Mouse (Mus musculus): ENCODE results near the gene Gja3. TPM values are rescaled to one million over a fixed set of nuclear protein-coding genes. Genes with fewer than 3 reads are reported as not detected.

Gja3 gene
- total RNA-seq (2022) = under 1 TPM; 0.18 to 0.61 (median 0.33) TPM

DNA sequence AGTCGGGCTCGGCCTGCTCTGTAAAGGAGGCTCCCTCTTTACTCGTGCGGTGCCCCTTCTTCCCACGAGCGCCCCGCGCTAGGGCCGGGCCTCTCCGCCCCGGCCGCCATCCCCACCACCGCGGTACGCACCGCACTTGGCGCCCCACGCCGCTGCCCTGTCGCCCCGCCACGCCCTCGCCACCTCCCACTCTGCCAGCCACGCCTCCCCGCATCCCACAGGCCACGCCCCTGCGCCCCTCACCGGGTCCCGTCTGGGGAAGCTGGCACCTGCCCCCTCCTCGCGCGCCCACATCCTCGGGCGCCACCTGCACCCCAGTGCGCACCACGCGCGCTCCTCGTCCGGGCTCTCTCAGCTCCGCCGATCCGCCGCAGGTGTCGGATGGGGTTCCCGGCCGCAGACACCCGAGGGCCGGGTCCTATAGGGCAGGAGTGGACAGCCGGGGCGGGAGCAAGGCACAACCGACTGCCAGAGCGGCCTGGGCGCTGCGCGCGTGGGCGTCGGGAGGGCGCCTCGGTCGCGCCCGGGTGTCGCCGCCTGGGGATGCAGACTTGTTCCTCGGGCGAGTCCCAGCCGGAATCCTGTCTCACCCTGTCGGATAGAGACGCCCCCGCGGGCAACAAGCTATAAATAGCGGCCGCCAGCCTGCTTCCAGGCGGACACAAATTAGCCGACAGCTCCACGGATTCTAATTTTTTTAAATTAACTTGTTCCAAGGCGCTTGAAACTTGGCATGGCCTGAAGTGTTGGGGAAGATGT is at the start of gene Gja3:
Gene Gja3, minus strand, starts transcription at position 538 of the 759 bp plus-strand sequence.
- no peak for DNase-seq (ENCODE audit: low spot score in 2 of 2)

DNA sequence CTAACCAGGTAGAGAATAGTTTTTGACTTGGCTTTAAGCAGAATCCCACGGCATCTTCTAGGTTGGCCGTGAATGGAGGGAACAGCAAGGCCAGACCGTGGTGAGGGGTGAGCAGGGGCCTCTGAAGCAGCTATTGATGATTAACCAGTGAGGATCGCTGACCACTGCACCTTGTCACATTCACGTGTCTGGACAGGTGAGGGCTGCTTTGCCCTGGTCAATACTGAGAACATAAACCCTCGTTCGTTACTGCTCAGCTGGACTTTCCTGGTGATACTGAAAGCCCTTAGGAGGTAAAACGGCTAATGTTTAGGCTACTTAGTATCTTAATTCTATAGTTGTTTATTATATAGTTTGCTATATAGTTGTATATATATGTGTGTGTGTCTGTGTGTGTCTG is 49.2 kb upstream of the Gja3 start:
- no peak for DNase-seq (ENCODE audit: low spot score in 2 of 2)

DNA sequence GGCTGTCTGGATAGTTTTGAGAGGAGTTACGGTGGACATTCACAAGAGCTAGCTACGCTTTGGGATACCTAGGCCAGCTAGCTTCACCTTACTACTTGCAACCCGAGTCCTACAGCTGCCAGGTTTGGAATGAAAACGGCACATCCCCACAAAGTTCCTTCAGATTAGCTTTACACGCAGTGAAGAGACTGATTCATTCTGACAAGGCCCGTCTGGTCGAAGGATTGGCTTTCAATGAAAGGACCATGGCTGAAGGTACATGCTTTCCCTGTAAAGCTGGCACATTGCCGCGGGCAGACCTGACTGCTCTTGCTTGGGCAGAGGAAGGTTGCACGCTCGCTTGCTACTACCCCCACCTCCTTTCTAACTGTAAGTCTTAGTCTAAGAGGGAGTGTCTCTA is 47.8 kb upstream of the Gja3 start:
- DNase-seq (ENCODE audit: low spot score in 2 of 2) = no peak

DNA sequence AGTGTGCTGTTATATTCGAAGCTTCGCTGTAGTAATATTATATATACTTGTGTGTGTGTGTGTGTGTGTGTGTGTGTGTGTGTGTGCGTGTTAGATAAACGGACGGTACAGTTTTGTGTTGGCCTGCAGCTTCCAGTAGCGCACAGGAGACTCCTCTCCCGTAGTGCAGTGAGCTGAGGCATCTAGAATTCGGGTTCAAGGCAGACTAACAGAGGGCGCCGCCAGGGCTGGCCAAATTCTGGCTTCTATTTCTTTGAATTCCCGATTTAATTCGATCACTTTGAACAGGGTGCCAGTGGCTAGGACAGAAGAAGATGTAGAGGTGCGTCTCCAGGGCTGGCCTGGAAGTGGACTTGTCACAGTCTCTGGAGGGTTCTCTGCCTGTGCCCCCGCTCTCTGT is 47.2 kb upstream of the Gja3 start:
- no peak for DNase-seq (ENCODE audit: low spot score in 2 of 2)

DNA sequence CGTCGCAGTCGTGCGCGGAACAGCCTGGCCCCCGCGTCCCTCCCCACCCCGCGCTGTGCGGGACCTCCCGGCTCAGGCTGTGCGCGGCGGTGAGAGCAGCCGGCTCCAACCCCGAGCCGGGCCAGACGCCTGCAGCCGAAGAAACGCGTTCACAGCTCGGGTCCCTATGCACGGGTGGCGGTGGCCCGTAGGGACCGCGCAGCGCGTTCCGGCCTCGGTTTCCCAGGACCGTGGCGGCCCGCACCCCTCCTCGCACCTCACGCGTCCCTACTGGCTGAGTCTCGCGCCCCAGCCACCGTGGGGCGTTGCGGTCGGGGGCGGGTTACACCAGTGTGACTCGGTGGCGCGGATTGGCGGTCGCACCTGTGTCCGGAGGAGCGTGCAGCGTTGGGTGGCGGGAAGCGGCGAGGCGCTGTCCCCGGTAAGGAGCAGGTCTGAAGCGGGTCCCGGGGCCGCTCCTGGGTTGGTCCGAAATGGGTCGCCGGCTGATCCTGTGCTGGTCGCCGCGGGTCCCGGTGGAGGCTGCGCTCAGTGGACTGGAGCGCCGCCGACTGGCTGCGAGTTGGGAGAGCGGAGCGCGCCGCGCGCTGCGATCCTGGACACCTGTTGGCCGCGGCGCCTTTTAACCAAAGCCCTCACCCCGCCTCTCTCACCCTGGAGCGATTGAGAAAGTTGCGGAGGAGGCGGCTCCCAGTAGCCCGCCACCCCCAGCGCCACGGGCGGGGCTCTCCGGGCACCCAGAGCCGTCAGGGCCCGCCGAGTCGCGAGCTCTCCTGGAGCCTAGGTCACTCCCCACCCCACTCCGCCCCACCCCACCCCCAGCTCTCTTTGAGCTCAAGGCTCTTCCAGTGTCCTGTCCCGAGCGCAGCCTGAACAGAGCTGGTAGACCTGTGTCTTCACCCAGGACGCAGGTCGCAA is 46.5 kb upstream of the Gja3 start, which contains the start of gene Gjb2:
Gene Gjb2, minus strand, starts transcription at position 597 of the 918 bp plus-strand sequence.
- DNase-seq (ENCODE audit: low spot score in 2 of 2) = peak in 1 of 2 experiments; percentile 15

DNA sequence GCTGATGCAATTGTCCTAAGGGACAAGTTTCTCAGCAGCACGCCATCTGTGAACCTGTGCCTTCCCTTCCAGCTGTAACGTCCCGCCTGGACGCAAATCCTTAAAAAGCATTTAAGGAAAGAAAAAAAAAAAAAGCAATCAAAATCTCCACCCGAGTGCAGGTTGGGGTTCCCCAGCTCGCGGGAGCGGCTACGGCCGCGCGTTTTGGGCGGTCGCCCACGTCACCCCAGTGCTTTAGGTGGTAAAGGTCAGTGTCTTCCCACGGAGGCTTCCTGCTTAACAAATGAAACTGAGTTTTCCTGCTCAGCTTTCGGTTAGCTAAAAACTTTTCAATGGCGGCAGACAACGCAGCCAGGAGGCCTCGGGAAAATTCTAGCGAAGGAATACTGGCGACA is 45.8 kb upstream of the Gja3 start:
- no peak for DNase-seq (ENCODE audit: low spot score in 2 of 2)

DNA sequence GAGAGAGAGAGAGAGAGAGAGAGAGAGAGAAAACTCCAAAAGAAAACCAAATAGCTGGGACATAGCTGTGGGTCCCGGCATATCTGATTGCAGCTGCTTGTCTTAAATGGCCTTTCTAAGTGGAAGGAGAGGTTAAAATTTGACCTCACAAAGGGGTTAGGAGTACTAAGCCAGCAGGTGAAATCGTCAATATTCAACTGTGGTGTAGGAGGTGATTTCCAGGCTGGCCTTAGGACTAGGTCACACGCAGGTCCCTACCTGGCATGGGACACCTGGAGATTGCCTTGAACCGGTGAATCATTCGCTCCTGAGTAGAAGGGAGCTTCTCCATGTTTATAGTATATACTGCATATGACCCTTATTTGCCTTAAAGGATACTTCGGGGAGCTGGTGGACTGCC is 45.2 kb upstream of the Gja3 start:
- DNase-seq (ENCODE audit: low spot score in 2 of 2) = no peak

DNA sequence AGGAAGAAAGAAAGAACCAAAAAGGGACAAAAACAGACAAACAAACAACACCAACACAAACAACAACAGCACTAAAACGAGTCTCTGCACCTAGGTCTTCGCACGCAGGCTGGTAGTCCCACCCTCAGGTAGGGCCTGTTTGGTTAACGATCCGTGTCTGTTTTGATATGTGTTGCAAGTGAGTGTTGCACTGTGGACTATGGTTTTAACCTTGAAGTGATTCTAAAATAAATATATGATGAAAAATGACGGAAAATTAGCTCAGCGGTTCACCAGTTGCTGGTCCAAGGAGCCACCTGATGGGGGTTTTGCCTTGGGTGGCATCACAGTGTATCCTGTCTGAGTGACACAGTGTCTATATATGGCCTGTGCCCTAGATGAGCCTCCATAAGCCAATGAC is 43.7 kb upstream of the Gja3 start:
- DNase-seq (ENCODE audit: low spot score in 2 of 2) = no peak

DNA sequence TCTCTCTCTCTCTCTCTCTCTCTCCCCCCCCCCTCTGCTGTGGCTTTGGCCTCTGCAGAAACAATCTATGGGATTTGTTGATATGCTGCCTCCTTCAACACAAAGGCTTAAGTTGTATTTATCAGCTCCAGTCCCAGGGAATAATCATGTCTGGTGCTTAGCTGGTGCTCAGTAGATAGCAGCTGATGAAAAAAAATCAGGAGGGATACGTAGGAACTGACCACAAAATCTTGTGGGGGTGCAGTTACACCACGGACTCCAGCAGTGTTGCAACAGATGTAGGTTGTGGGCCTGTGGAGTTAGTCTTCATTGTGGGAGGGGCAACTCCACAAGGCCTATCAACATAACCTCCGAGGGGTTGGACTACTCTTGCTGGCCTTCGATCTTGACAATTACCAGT is 38.0 kb upstream of the Gja3 start:
- DNase-seq (ENCODE audit: low spot score in 2 of 2) = no peak

DNA sequence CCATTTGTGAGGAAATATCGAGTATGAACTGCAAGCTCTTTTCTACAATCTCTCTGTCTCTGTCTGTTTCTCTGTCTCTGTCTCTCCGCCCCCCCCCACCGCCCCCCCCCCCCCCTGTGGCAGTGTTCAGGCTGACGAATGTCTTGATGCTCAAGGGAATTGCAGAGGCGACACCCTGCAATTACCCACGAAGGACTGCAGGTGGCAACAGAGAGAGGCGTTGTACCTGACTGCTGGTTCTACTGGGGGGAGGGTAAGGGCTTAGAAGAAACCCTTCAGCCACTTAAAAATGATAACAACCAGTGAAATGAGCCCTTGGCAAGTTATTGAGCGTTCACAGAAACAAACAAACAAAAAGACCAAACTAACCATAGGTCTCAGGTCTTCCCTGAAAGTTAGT is 35.1 kb upstream of the Gja3 start:
- peak; percentile 49 to 52 for DNase-seq (ENCODE audit: low spot score in 2 of 2)

DNA sequence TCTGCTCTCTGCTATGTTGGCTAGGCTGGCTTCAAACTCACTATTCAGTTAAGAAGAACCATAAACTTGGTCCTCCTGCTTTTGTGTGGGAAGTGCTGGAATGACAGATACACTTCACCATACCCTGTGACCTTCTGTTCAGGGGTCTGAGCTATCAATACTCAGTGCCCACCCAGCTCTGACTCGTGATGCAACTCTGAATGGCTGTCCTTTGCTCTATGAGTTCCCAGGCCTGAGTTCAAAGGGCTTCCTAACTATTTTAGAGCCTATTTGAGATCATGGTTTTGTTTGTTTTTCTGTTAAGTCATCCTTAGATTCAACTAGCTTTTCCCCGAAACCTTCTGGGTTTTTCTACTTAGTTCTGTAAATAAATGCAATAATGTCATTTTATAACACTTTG is 32.1 kb upstream of the Gja3 start:
- DNase-seq (ENCODE audit: low spot score in 2 of 2) = no peak

DNA sequence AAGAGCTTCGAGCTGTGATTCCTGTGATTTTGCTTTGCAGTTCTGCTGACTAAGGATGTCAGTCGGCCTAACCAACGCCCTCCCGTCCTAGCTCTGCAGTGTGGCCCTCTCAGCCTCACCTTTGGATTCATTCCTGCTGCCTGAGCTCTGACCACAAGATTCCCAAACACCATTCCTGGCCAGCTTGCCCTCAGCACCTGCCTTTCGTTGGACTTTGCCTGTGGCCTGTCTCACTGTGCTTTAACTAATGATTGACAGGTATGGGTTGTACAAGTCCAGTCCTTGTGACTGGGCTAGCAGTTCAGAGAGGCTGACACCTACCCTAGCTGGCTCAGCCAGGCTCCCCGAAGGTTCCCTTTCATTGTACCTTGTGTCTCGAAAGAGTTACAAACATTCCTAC is 31.2 kb upstream of the Gja3 start:
- DNase-seq (ENCODE audit: low spot score in 2 of 2) = no peak

DNA sequence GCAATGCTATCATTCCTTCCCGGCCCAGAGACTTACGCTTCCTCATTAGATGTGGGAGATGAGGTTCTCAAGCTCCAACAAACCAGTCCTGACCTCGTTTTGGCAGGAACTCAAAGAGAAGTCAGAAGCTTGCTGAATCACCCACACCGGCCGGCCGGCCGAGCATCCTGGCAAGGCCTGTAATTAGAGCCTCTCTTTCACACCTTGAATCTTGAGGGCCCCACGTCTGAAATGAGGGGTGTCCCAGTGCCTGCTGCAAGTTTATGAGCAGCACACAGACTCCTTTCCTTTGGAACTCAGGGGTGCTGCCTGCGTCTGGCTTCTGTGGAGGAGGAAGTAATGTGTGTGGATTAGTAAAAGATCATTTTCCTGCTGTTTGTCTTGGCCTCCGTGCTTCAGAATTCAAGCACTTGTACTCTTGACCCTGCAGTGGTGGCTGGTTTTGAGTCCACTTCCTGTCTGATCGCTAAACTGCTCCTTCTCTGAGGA is 26.3 kb upstream of the Gja3 start:
- no peak for DNase-seq (ENCODE audit: low spot score in 2 of 2)

DNA sequence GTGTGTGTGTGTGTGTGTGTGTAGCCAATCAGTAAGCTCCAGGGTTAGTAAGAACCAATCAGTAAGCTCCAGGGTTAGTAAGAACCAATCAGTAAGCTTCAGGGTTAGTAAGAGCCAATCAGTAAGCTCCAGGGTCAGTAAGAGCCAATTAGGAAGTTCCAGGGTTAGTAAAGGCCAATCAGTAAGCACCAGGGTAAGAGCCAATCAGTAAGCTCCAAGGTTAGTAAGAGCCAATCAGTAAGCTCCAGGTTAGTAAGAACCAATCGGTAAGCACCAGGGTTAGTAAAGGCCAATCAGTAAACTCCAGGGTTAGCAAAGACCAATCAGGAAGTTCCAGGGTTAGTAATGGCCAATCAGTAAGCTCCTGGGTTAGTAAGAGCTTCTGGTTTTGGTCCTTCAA is 25.0 kb upstream of the Gja3 start:
- DNase-seq (ENCODE audit: low spot score in 2 of 2) = no peak

DNA sequence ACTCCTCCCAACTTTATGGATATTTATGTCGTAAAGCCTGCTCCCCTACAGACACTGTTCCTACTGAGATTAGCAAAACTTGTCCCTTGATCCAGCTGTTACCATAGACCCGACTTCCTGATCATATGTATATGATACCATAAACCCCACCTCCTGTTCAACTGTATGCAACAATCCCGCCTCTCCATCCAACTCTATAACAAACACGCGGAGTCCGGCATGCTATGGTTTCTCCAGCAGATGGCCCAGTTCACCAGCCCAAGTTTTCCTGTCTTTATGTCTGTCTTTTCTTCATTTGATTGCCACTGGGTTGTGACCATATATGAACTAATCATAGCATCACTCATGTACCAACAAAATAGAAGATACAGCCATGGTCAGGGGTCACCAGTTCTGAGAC is 17.6 kb upstream of the Gja3 start:
- no peak for DNase-seq (ENCODE audit: low spot score in 2 of 2)

DNA sequence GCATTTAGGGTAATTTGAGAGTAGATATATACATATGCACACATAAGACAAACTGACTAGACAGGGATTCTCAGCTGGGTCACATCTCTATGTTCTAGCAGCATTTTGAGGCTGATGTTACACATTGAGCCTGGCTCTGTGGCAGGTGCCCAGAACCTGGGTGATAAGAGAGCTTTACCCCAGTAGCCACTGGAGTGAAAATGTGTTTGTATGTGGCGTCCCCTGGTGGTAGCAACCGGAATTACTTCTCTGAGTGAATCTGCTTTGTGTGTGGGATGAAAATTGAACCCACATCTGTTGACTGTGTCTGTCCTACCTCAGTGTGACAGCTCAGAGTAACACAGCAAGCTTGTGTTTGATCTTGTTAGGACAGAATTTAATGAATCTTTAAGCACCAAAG is 12.0 kb upstream of the Gja3 start:
- peak; percentile 15 to 45 for DNase-seq (ENCODE audit: low spot score in 2 of 2)

DNA sequence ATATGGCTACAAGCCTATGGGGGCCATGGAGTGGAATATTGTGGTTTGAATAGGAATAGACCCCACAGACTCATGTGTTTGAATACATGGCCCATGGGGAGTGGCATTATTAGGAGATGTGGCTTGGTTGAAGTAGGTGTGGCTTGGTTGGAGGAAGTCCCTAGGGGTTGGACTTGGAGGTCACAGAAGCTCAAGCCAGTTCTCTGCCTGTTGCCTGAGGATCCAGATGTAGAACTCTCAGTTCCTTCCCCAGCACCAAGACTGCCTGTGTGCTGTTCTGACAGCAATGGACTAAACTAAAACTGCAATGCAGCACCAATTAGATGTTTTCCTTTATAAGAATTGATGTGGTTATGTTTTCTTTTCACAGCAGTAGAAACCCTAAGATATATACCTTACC is 8.2 kb upstream of the Gja3 start:
- no peak for DNase-seq (ENCODE audit: low spot score in 2 of 2)

DNA sequence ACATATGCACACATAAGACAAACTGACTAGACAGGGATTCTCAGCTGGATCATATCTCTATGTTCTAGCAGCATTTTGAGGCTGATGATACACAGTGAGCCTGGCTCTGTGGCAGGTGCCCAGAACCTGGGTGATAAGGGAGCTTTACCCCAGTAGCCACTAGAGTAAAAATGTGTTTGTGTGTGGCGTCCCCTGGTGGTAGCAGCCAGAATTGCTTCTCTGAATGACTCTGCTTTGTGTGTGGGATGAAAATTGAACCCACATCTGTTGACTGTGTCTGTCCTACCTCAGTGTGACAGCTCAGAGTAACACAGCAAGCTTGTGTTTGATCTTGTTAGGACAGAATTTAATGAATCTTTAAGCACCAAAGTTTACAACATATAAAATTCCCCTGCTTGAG is 2.2 kb upstream of the Gja3 start:
- peak; percentile 39 to 75 for DNase-seq (ENCODE audit: low spot score in 2 of 2)

DNA sequence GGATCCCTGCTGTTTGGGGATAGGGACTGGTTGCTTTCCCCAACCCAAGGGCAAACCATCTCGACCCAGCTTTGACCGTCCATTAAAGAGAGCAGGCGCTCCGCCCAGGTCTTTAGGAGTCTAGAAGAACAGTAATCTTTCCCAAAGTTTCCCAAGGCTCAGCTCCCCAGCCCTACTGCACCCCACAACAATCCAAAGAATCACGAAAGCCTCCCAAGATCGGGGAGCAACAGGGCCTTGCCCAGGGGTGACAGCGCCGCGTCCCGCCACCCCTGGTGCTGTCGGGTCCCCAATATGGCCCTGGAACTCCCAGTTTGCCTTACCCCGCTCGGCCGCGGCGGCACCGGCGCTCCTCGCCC is 717 bp downstream of the Gja3 start:
- no peak for DNase-seq (ENCODE audit: low spot score in 2 of 2)

DNA sequence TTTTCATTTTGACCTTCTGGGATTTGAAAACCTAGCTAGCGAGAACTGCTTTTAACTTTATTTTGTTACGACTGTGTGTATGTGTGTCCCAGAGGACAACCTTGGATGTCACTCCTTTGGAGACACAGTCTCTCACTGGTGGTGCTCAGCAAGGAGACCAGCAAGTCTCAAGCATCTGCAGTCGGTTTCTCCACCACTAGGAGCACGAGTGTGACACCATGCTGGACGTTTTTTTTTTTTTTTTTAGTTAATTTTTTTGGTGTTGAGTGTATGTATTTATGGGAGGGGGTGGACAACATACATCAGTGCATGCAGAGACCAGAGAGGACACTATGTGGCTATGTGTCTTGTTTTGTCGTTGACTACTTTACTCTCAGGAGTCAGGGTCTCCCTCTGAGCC is 5.2 kb downstream of the Gja3 start:
- no peak for DNase-seq (ENCODE audit: low spot score in 2 of 2)

DNA sequence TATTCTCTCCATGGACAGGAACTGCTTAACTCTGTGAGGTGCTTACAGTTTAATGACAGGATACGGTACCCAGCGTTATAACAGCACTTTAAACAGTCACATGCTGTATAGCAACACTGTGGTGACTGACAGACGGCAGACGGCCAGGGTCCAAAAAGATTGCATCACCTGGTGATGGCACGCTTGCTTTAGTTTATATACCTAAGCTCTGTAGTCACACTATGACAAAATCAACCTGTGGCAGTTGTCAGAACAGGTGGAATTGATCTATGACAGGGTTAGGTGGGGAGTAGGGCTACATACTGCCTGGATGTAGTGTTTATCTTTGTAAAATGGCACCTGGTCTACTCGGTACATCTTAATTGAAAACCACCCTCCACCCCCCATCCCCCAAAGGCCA is 14.0 kb downstream of the Gja3 start:
- DNase-seq (ENCODE audit: low spot score in 2 of 2) = no peak

DNA sequence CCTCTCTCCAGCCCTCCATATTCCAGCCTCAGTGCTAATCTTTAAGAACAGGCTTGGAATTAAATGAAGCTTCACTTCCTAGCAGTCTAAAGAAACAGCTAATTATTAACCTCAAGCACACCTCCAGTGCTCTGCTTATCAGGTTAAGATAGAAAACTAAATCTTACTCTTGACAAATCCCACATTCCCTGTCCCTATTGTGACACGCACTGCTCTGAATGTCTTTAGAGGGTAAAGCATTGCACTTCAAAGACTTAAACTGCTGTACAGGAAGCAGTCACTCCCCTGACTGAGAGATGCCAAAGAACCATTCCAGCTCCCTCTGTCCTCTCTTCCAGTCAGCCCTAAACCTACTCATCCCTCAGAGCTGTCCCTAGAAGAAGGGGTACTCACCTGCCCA is 16.5 kb downstream of the Gja3 start:
- DNase-seq (ENCODE audit: low spot score in 2 of 2) = no peak
